Mouse (Mus musculus) liver, embryonic 13.5 days (tissue): Measurements from ENCODE around the gene Hnrnpl. TPM values are rescaled to one million over a fixed set of nuclear protein-coding genes. Genes with fewer than 3 reads are reported as not detected.

Experiments
- ATAC-seq: fragments of 200-750 bp; cut with Nextera tagmentation; 2 replicates; pipeline ENCODE4 v1.8.0; 2017; ENCODE audit warnings: low read depth, mild to moderate bottlenecking, moderate number of reproducible peaks, moderate library complexity
- DNase-seq: peaks from one replicate; pipeline ENCODE4 v3.0.0; 2022
- H3K27ac ChIP-seq: fragments of 300-500 bp; sonication (generic); 2 replicates; pipeline ENCODE4 v1.5.1; 2015; ENCODE audit warnings: moderate library complexity, mild to moderate bottlenecking, inconsistent platforms
- H3K27me3 ChIP-seq: fragments of 300-500 bp; sonication (generic); 2 replicates; pipeline ENCODE4 v1.6.1; 2015; ENCODE audit warnings: mild to moderate bottlenecking, inconsistent platforms
- H3K36me3 ChIP-seq: fragments of 300-500 bp; sonication (generic); 2 replicates; pipeline ENCODE4 v1.6.1; 2015; ENCODE audit warnings: mild to moderate bottlenecking, inconsistent platforms
- H3K4me1 ChIP-seq: fragments of 300-500 bp; sonication (generic); replicated peaks from 2 replicates; pipeline ENCODE4 v1.6.1; 2015; ENCODE audit warnings: inconsistent platforms
- H3K4me2 ChIP-seq: fragments of 300-500 bp; sonication (generic); 2 replicates; pipeline ENCODE4 v1.6.1; 2015; ENCODE audit warnings: inconsistent platforms, mild to moderate bottlenecking, moderate library complexity
- H3K4me3 ChIP-seq: fragments of 300-500 bp; sonication (generic); replicated peaks from 2 replicates; pipeline ENCODE4 v1.5.1; 2015; ENCODE audit warnings: mild to moderate bottlenecking, inconsistent platforms
- H3K9ac ChIP-seq: fragments of 300-500 bp; sonication (generic); 2 replicates; pipeline ENCODE4 v1.6.1; 2015; ENCODE audit warnings: mild to moderate bottlenecking, inconsistent platforms
- H3K9me3 ChIP-seq: fragments of 300-500 bp; sonication (generic); replicated peaks from 2 replicates; pipeline ENCODE4 v1.6.1; 2016; ENCODE audit warnings: inconsistent platforms
- WGBS: fragments of 180-500 bp; shearing (Covaris S2); methylation state at CpG from one replicate; pipeline ENCODE4 v1.1.7; 2015; ENCODE audit not compliant: insufficient replicate concordance; 5-methylcytosine and 5-hydroxymethylcytosine counted together
- polyA plus RNA-seq: library from polyadenylated mRNA; unstranded; fragments of >200 nt; fragmentation: Nextera tagmentation; extraction: Ambion mirVana; gene quantifications from 2 replicates; pipeline ENCODE4 v1.2.1, GENCODE M21; 2015

Gene Hnrnpl
- polyA plus RNA-seq, 1 experiment from 2014 or later = 130 TPM

- H3K27ac ChIP-seq = no peak overlapping the region; the same call in 1 of the 2 replicates
- no peak overlapping the region for H3K9ac ChIP-seq
- H3K4me3 ChIP-seq = no peak overlapping the region
- ATAC-seq (no peak), DNase-seq (no peak)
- no peak overlapping the region for H3K4me2 ChIP-seq
- no peaks in the 10 kb centered on the region for H3K9me3 ChIP-seq
- no peaks in the 10 kb centered on the region for H3K27me3 ChIP-seq
- WGBS = 50% methylated on average over 4 of the region's 4 CpGs
- H3K36me3 ChIP-seq = peaks cover 3% of the 10 kb centered on the region; the same call in 1 of the 2 replicates
- peaks cover 47% of the 10 kb centered on the region for H3K4me1 ChIP-seq
These were observed 1.5 kb upstream of the Hnrnpl start for GRCm38 (mm10) chr7:28806869-28807268.

- H3K9me3 ChIP-seq = no peaks in the 10 kb centered on the region
- H3K9ac ChIP-seq = peak overlapping the region; percentile 93
- peak overlapping the region; percentile 99 for H3K27ac ChIP-seq
- H3K4me1 ChIP-seq = peaks cover 47% of the 10 kb centered on the region
- H3K4me3 ChIP-seq = peak overlapping the region; percentile 84
- no peak for DNase-seq
- no peaks in the 10 kb centered on the region for H3K27me3 ChIP-seq
- H3K36me3 ChIP-seq = peaks cover 11% of the 10 kb centered on the region
- WGBS = 62% methylated on average over 6 of the region's 8 CpGs
- peak overlapping the region; percentile 95 for H3K4me2 ChIP-seq
- ATAC-seq = no peak
These were observed 610 bp upstream of the Hnrnpl start for GRCm38 (mm10) chr7:28807641-28808220.

DNA sequence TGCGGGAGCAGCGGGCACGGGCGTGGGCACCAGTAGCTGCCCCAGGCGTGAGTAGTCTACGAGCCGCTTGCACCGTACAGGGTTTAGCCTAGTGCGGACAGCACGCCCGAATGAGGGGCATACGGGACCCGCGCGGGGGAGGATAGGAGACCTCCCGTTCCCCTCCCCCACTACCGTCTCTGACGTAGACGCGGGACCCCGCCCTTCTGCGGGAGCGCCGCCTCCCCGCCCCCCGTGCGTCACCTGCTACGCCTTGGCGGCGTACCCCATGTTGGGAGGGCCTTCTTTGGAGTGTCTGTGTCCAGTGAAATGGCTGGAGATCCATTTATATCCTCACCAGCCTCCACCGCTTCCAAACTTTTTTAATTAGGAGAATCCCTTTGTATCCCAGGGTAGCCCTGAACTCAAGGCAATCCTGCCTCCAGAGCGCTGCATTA lies 634 bp downstream of the Hnrnpl start:
- Histone ChIP-seq H3K4me3 (peak overlapping the region; percentile 84), H3K27ac (peak overlapping the region; percentile 99), H3K4me1 (peaks cover 47% of the 10 kb centered on the region), H3K27me3 (no peaks in the 10 kb centered on the region), H3K9me3 (no peaks in the 10 kb centered on the region), H3K36me3 (peaks cover 24% of the 10 kb centered on the region), H3K4me2 (peak overlapping the region; percentile 95), H3K9ac (peak overlapping the region; percentile 93)
- DNase-seq (peak; percentile 89), ATAC-seq (peak; percentile 60)
- 0% methylated on average over 32 of the region's 32 CpGs for WGBS

DNA sequence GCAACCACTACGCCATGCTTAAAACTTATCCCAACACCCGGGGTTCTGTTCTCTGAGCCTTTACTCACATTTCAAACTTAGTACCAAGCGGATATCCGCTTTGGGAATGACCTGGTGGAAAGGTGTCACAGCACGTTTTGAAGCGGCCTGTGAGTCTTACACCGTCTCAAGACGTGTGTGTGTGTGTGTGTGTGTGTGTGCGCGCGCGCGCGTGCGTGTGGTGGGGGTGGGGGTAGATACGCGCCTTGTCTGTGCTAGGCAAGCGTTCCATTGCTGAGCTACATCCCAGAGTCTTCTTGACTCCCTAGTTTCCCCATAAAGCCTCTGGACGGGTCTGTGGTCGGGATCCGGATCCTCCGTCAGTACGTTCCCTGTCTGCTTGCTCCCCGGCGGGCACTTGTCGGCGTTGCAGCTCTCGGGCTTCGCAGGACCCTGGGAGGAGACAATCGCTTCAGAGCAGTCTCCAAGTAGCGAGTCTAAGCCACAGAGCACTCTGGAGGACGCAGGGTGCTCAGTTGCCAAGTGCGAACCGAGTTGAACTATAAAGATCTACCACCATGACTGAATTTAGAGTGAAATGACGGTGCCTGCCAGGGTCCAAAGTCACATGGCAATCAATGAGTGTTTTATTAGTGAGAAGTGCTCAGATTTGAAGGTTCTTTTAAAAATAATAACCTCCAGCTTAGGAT lies 1.2 kb downstream of the Hnrnpl start:
- peak overlapping the region; percentile 95 for H3K4me2 ChIP-seq
- peak overlapping the region; percentile 84 for H3K4me3 ChIP-seq
- no peaks in the 10 kb centered on the region for H3K27me3 ChIP-seq
- H3K4me1 ChIP-seq = peaks cover 49% of the 10 kb centered on the region
- under 1% methylated on average over 35 of the region's 35 CpGs for WGBS
- H3K9ac ChIP-seq = peak overlapping the region; percentile 93
- peak; percentile 53 for DNase-seq
- H3K9me3 ChIP-seq = no peaks in the 10 kb centered on the region
- peak; percentile 33 for ATAC-seq
- H3K36me3 ChIP-seq = peaks cover 30% of the 10 kb centered on the region
- H3K27ac ChIP-seq = peak overlapping the region; percentile 99

- Histone ChIP-seq H3K9ac (peak overlapping the region; percentile 93), H3K36me3 (peaks cover 38% of the 10 kb centered on the region), H3K4me3 (peak overlapping the region; percentile 86), H3K27ac (peak overlapping the region; percentile 99), H3K9me3 (no peaks in the 10 kb centered on the region), H3K4me1 (peaks cover 54% of the 10 kb centered on the region), H3K4me2 (peak overlapping the region; percentile 95), H3K27me3 (no peaks in the 10 kb centered on the region)
- DNase-seq (peak; percentile 98), ATAC-seq (peak; percentile 86)
- WGBS = under 1% methylated on average over 70 of the region's 70 CpGs
These were observed 2.0 kb downstream of the Hnrnpl start for GRCm38 (mm10) chr7:28810107-28811066.

- ATAC-seq = peak; percentile 47
- Histone ChIP-seq H3K27me3 (no peaks in the 10 kb centered on the region), H3K36me3 (peaks cover 46% of the 10 kb centered on the region), H3K4me3 (peak overlapping the region; percentile 86), H3K4me1 (peaks cover 62% of the 10 kb centered on the region), H3K4me2 (peak overlapping the region; percentile 89), H3K27ac (peak overlapping the region; percentile 95), H3K9me3 (no peaks in the 10 kb centered on the region), H3K9ac (peak overlapping the region; percentile 86)
- WGBS = under 1% methylated on average over 40 of the region's 40 CpGs
- peak; percentile 91 for DNase-seq
These were observed 2.9 kb downstream of the Hnrnpl start for GRCm38 (mm10) chr7:28811228-28811627.

GRCm38 (mm10) chr7:28811640-28812275 lies 3.4 kb downstream of the Hnrnpl start:
- no peak for ATAC-seq
- H3K4me3 ChIP-seq = peak overlapping the region; percentile 86
- peak overlapping the region; percentile 95 for H3K27ac ChIP-seq
- peaks cover 52% of the 10 kb centered on the region for H3K36me3 ChIP-seq
- peaks cover 66% of the 10 kb centered on the region for H3K4me1 ChIP-seq
- no peak for DNase-seq
- no peaks in the 10 kb centered on the region for H3K9me3 ChIP-seq
- WGBS = 9% methylated on average over 7 of the region's 7 CpGs
- H3K27me3 ChIP-seq = no peaks in the 10 kb centered on the region
- H3K9ac ChIP-seq = peak overlapping the region; percentile 86
- peak overlapping the region; percentile 89 for H3K4me2 ChIP-seq

DNA sequence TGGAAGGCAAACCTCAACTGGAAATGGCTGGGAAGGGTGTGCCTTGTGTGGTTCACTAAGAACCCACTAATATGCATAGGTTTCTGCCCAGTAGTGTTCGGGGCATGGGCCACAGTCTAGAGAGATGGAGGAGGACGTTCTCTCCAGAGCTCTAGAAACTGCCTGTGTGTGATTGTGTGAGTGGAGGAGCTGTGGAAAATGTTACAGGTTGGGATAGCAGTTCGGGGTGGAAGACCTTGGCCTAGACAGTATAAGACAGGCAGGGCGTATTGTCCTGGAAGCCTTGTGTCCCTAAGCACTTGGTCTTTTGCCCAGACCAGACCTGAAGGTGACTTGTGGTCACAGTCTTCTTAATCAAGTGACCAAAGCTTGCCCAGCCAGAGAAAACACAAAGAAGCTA lies 4.1 kb downstream of the Hnrnpl start:
- H3K27ac ChIP-seq = peak overlapping the region; percentile 95
- H3K27me3 ChIP-seq = no peaks in the 10 kb centered on the region
- no peak for DNase-seq
- ATAC-seq = no peak
- peak overlapping the region; percentile 86 for H3K9ac ChIP-seq
- peaks cover 69% of the 10 kb centered on the region for H3K4me1 ChIP-seq
- peak overlapping the region; percentile 86 for H3K4me3 ChIP-seq
- H3K4me2 ChIP-seq = peak overlapping the region; percentile 89
- no peaks in the 10 kb centered on the region for H3K9me3 ChIP-seq
- H3K36me3 ChIP-seq = peaks cover 58% of the 10 kb centered on the region
- 54% methylated on average over 4 of the region's 4 CpGs for WGBS

- H3K9ac ChIP-seq = peak overlapping the region; percentile 86
- peak overlapping the region; percentile 86 for H3K4me3 ChIP-seq
- WGBS = 68% methylated on average over 5 of the region's 5 CpGs
- no peaks in the 10 kb centered on the region for H3K27me3 ChIP-seq
- DNase-seq (no peak), ATAC-seq (no peak)
- H3K4me2 ChIP-seq = peak overlapping the region; percentile 89
- peaks cover 69% of the 10 kb centered on the region for H3K4me1 ChIP-seq
- peak overlapping the region; percentile 95 for H3K27ac ChIP-seq
- H3K9me3 ChIP-seq = no peaks in the 10 kb centered on the region
- peaks cover 64% of the 10 kb centered on the region for H3K36me3 ChIP-seq
These were observed 4.6 kb downstream of the Hnrnpl start for GRCm38 (mm10) chr7:28812949-28813348.

DNA sequence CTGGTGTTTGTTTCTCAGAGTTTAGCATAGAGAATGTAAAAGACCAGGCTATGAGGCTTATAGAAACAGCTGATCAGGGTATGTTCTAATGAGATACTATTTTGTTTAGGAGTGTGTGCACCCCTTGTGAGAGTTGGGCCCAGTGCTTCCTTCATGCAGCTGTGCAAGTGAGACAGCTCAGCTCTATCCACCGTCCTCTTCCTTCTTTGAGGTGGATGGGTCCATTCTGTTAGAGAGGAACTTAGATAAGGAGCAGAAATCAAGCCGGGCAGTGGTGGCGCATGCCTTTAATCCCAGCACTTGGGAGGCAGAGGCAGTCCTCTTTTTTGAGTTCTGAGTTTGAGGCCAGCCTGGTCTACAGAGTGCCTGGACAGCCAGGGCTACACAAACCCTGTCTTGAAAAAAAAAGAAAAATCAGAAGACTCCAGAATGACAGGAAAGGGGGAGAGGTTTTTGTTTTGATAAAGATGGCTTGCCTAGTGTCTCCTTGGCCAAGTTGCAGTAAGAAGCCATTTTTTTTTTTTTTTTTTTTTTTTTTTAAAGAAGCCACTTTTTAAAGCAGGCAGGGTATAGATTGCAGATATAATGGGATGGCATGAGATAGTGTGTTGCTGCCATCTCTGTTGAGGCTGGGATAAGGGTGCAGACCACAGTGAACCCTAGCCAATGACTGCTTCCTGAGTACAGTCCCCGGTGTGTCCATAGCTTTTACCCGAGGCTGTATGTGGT lies 6.1 kb downstream of the Hnrnpl start:
- Histone ChIP-seq H3K9ac (0 out of 2 replicates have a peak overlapping the region, but pooled peaks have one; percentile 86), H3K4me1 (peaks cover 77% of the 10 kb centered on the region), H3K36me3 (peaks cover 79% of the 10 kb centered on the region), H3K27me3 (no peaks in the 10 kb centered on the region), H3K4me3 (no peak overlapping the region), H3K9me3 (no peaks in the 10 kb centered on the region), H3K4me2 (peak overlapping the region; percentile 89), H3K27ac (peak overlapping the region; percentile 95; the same call in 1 of the 2 replicates)
- 59% methylated on average over 5 of the region's 5 CpGs for WGBS
- DNase-seq (no peak), ATAC-seq (no peak)
